Mouse (Mus musculus) heart, embryonic 14.5 days (tissue): ENCODE measurements around the gene Ttc28. TPM values are rescaled to one million over a fixed set of nuclear protein-coding genes. Genes with fewer than 3 reads are reported as not detected.

Source experiments
- ATAC-seq: fragments of 200-750 bp; cut with Nextera tagmentation; 2 replicates; pipeline ENCODE4 v1.8.0; 2017; ENCODE audit warnings: low read depth, moderate TSS enrichment; ENCODE audit not compliant: insufficient number of reproducible peaks, insufficient read depth, low FRiP score
- H3K27ac ChIP-seq, 2 experiments: fragments of 200-500 bp in 1 of 2; fragments of 300-500 bp in 1 of 2; sonication (generic) in 1 of 2; replicated peaks in 1 of 2; 2 replicates each; pipeline ENCODE4 v1.5.1; 2012 to 2014; ENCODE audit warnings: low read depth in 2 of 2, low read length in 2 of 2, control low read depth in 1 of 2, mild to moderate bottlenecking in 1 of 2, mixed read lengths in 1 of 2; ENCODE audit not compliant: control insufficient read depth in 1 of 2, insufficient read depth in 1 of 2
- H3K27me3 ChIP-seq: fragments of 300-500 bp; sonication (generic); 2 replicates; pipeline ENCODE4 v1.6.1; 2014; ENCODE audit warnings: mild to moderate bottlenecking, low read length, control low read depth; ENCODE audit not compliant: control insufficient read depth, insufficient read depth
- H3K36me3 ChIP-seq: fragments of 300-500 bp; sonication (generic); 2 replicates; pipeline ENCODE4 v1.6.1; 2014; ENCODE audit warnings: mild to moderate bottlenecking, control low read depth, low read length, mixed read lengths; ENCODE audit not compliant: control insufficient read depth, insufficient read depth
- H3K4me1 ChIP-seq, 2 experiments: fragments of 200-500 bp in 1 of 2; fragments of 300-500 bp in 1 of 2; sonication (generic) in 1 of 2; 2 replicates each; pipeline ENCODE4 v1.6.1; 2012 to 2014; ENCODE audit warnings: low read length in 2 of 2, control low read depth in 1 of 2, mixed read lengths in 1 of 2; ENCODE audit not compliant: control insufficient read depth in 2 of 2, insufficient read depth in 2 of 2
- H3K4me2 ChIP-seq: fragments of 300-500 bp; sonication (generic); 2 replicates; pipeline ENCODE4 v1.6.1; 2014; ENCODE audit warnings: mild to moderate bottlenecking, low read length
- H3K4me3 ChIP-seq, 2 experiments: fragments of 200-500 bp in 1 of 2; fragments of 300-500 bp in 1 of 2; sonication (generic) in 1 of 2; 2 replicates each; pipeline ENCODE4 v1.5.1; 2012 to 2014; ENCODE audit warnings: low read length in 2 of 2, mild to moderate bottlenecking in 2 of 2, control low read depth in 1 of 2, low read depth in 1 of 2, moderate library complexity in 1 of 2; ENCODE audit not compliant: control insufficient read depth in 1 of 2, insufficient read depth in 1 of 2
- H3K9ac ChIP-seq: fragments of 300-500 bp; sonication (generic); 2 replicates; pipeline ENCODE4 v1.6.1; 2014; ENCODE audit warnings: mild to moderate bottlenecking, low read length
- H3K9me3 ChIP-seq: fragments of 300-500 bp; sonication (generic); 2 replicates; pipeline ENCODE4 v1.6.1; 2016; ENCODE audit warnings: low read length, control low read depth; ENCODE audit not compliant: control insufficient read depth
- WGBS: fragments of 180-500 bp; shearing (Covaris S2); extraction: QIAGEN DNeasy Blood & Tissue Kit; methylation state at CpG from one replicate; pipeline ENCODE4 v1.1.7; 2014; 5-methylcytosine and 5-hydroxymethylcytosine counted together
- polyA plus RNA-seq: library from polyadenylated mRNA; unstranded; fragments of >200 nt; fragmentation: Nextera tagmentation; extraction: Ambion mirVana; gene quantifications from 2 replicates; pipeline ENCODE4 v1.2.1, GENCODE M21; 2014

Gene Ttc28
- polyA plus RNA-seq, 1 experiment from 2014 or later = 9.0 TPM

- Histone ChIP-seq H3K4me1 (peaks cover 18 to 40% of the 10 kb centered on the region in 2 experiments), H3K36me3 (no peaks in the 10 kb centered on the region), H3K27ac (no peak overlapping the region), H3K9ac (no peak overlapping the region), H3K4me2 (no peak overlapping the region), H3K4me3 (no peak overlapping the region), H3K9me3 (no peaks in the 10 kb centered on the region; the same call in 1 of the 2 replicates), H3K27me3 (no peaks in the 10 kb centered on the region)
- no peak for ATAC-seq
- WGBS = 76% methylated on average over 8 of the region's 8 CpGs
Observed at GRCm38 (mm10) chr5:111007900-111008299, 128.3 kb downstream of the Ttc28 start.

- Histone ChIP-seq H3K4me2 (no peak overlapping the region), H3K4me3 (no peak overlapping the region), H3K9me3 (no peaks in the 10 kb centered on the region; the same call in 1 of the 2 replicates), H3K9ac (no peak overlapping the region), H3K36me3 (no peaks in the 10 kb centered on the region), H3K27ac (no peak overlapping the region), H3K27me3 (no peaks in the 10 kb centered on the region), H3K4me1 (peaks cover 18 to 37% of the 10 kb centered on the region in 2 experiments)
- WGBS = 90% methylated on average over 6 of the region's 6 CpGs
- no peak for ATAC-seq
Observed at GRCm38 (mm10) chr5:111008431-111008830, 128.8 kb downstream of the Ttc28 start.

- no peak; the same call in 1 of the 2 replicates for ATAC-seq
- no peak overlapping the region for H3K4me2 ChIP-seq
- no peak overlapping the region for H3K9ac ChIP-seq
- no peaks in the 10 kb centered on the region; the same call in 1 of the 2 replicates for H3K9me3 ChIP-seq
- no peaks in the 10 kb centered on the region for H3K36me3 ChIP-seq
- H3K27ac ChIP-seq = 0 out of 4 replicates have a peak overlapping the region, but pooled peaks of 1 of the 2 experiments have one; percentile 18
- no peak overlapping the region for H3K4me3 ChIP-seq
- WGBS = 20% methylated on average over 8 of the region's 8 CpGs
- H3K27me3 ChIP-seq = no peaks in the 10 kb centered on the region
- peaks cover 16 to 22% of the 10 kb centered on the region in 2 experiments for H3K4me1 ChIP-seq
Observed at GRCm38 (mm10) chr5:111011271-111011670, 131.7 kb downstream of the Ttc28 start.

GRCm38 (mm10) chr5:111012064-111012463 is 132.5 kb downstream of the Ttc28 start:
- Histone ChIP-seq H3K27ac (no peak overlapping the region), H3K9ac (no peak overlapping the region), H3K4me3 (no peak overlapping the region), H3K27me3 (no peaks in the 10 kb centered on the region), H3K36me3 (no peaks in the 10 kb centered on the region), H3K9me3 (no peaks in the 10 kb centered on the region; the same call in 1 of the 2 replicates), H3K4me1 (peaks cover 10 to 14% of the 10 kb centered on the region in 2 experiments), H3K4me2 (no peak overlapping the region)
- WGBS = 75% methylated on average over 11 of the region's 11 CpGs
- ATAC-seq = no peak

- Histone ChIP-seq H3K36me3 (no peaks in the 10 kb centered on the region), H3K27me3 (no peaks in the 10 kb centered on the region), H3K4me3 (no peak overlapping the region), H3K27ac (no peak overlapping the region), H3K9ac (no peak overlapping the region), H3K4me2 (no peak overlapping the region), H3K4me1 (peaks cover 6 to 10% of the 10 kb centered on the region in 2 experiments), H3K9me3 (no peaks in the 10 kb centered on the region; the same call in 1 of the 2 replicates)
- no peak for ATAC-seq
- 79% methylated on average over 7 of the region's 7 CpGs for WGBS
Observed at GRCm38 (mm10) chr5:111012587-111012986, 133.0 kb downstream of the Ttc28 start.

- H3K9ac ChIP-seq = no peak overlapping the region
- no peak overlapping the region for H3K4me2 ChIP-seq
- 84% methylated on average over 4 of the region's 4 CpGs for WGBS
- no peaks in the 10 kb centered on the region for H3K27me3 ChIP-seq
- H3K4me1 ChIP-seq = peaks cover 9 to 20% of the 10 kb centered on the region in 2 experiments
- H3K4me3 ChIP-seq = no peak overlapping the region
- no peak for ATAC-seq
- no peaks in the 10 kb centered on the region for H3K9me3 ChIP-seq
- no peaks in the 10 kb centered on the region for H3K36me3 ChIP-seq
- H3K27ac ChIP-seq = no peak overlapping the region
Observed at GRCm38 (mm10) chr5:111014960-111015359, 135.4 kb downstream of the Ttc28 start.

GRCm38 (mm10) chr5:111017319-111017718 is 137.7 kb downstream of the Ttc28 start:
- no peaks in the 10 kb centered on the region for H3K9me3 ChIP-seq
- no peak overlapping the region for H3K4me3 ChIP-seq
- no peak overlapping the region for H3K9ac ChIP-seq
- H3K4me1 ChIP-seq = peaks cover 3 to 10% of the 10 kb centered on the region in 2 experiments; a peak in 2 of 4 replicates
- ATAC-seq = no peak
- no peak overlapping the region for H3K4me2 ChIP-seq
- no peaks in the 10 kb centered on the region; the same call in 1 of the 2 replicates for H3K27me3 ChIP-seq
- H3K36me3 ChIP-seq = no peaks in the 10 kb centered on the region
- no peak overlapping the region for H3K27ac ChIP-seq
- 84% methylated on average over 4 of the region's 4 CpGs for WGBS

GRCm38 (mm10) chr5:111022339-111022738 is 142.7 kb downstream of the Ttc28 start:
- Histone ChIP-seq H3K36me3 (no peaks in the 10 kb centered on the region), H3K27ac (no peak overlapping the region), H3K9me3 (no peaks in the 10 kb centered on the region), H3K4me2 (no peak overlapping the region), H3K27me3 (peaks cover 4% of the 10 kb centered on the region), H3K9ac (no peak overlapping the region), H3K4me3 (no peak overlapping the region), H3K4me1 (peaks cover 19 to 41% of the 10 kb centered on the region in 2 experiments)
- WGBS = 82% methylated on average over 9 of the region's 9 CpGs
- ATAC-seq = no peak
